In genomic region chr12:46138646-46139045, GRCm38 (mm10) we compare ENCODE assay signal across 15 mouse cellular contexts.
A peak's percentile ranks its signal among the peaks of the same experiment; 100 is the strongest.
DNase-seq lines count a peak whose midpoint lies in the region; ATAC-seq and TF ChIP-seq lines count a peak whose summit lies in the region.
"Had no signal": no experiment of that assay in that cellular context is flagged by ENCODE, and none has a peak within 500 bp of the region (broad histone marks: within the 10 kb centered on the region; RNA-seq: fewer than 3 reads in every experiment).

No protein-coding gene starts in this region.

- DNase-seq in heart, adult 9 months (ENCODE audit: low spot score in 2 of 2), result peak; percentile 40 to 68
- DNase-seq in heart, adult 11 months, result no peak
- peak; percentile 7 for DNase-seq in Patski (ENCODE audit: low read depth, low spot score)
- DNase-seq in heart, postnatal 25 days (ENCODE audit: low spot score), result peak; percentile 7
- DNase-seq in c-Kit-positive CD71-positive TER-119-positive erythroid progenitor cells, embryonic 14.5 days (ENCODE audit: low spot score), result no peak
- no peak for DNase-seq in adrenal gland, postnatal 14 days
- DNase-seq: adrenal gland, postnatal 36 days; cerebellum, adult 8-10 months; kidney, adult 18-20 months; right cerebral cortex, adult 18-20 months had no signal

- no peak for TF ChIP-seq CTCF in Patski (IDR thresholded peaks at IDR 0.05)
- TF ChIP-seq CTCF in embryonic fibroblast, embryonic 13.5 days (IDR thresholded peaks at IDR 0.05; ENCODE audit: borderline replicate concordance, insufficient read depth, low read length), result no peak

- POLR2A ChIA-PET in Patski (lab: Charles Lee), result no interaction called here

- H3K4me1 ChIP-seq in embryonic fibroblast, embryonic 13.5 days (ENCODE audit: control insufficient read depth, insufficient read depth, low read length), result no peaks in the 10 kb centered on the region
- H3K4me1 ChIP-seq: embryonic facial prominence, embryonic 12.5 days; midbrain, embryonic 10.5 days had no signal

- no peaks in the 10 kb centered on the region for H3K27me3 ChIP-seq in Patski
- H3K27me3 ChIP-seq: CH12.LX; embryonic facial prominence, embryonic 12.5 days had no signal

- CTCF ChIA-PET in Patski (lab: Charles Lee), result no interaction called here

- in situ Hi-C loops in Patski (cut with MboI; ENCODE audit: low pct_unique_long_range_greater_than_20kb), result no loop called here

- no peak for ATAC-seq in Patski

- no peak for TF ChIP-seq POLR2A in embryonic fibroblast, embryonic 13.5 days (IDR thresholded peaks at IDR 0.05; ENCODE audit: low read depth, low read length)

- intact Hi-C loops in heart, postnatal 25 days (cut with DNase I), result no loop called here

- peak overlapping the region; percentile 40; the same call in 1 of the 2 replicates for H3K27ac ChIP-seq in embryonic fibroblast, embryonic 13.5 days (ENCODE audit: insufficient read depth, low read length)
- H3K27ac ChIP-seq: embryonic facial prominence, embryonic 12.5 days; layer of hippocampus, adult 2 months; midbrain, embryonic 10.5 days had no signal

- H3K4me3 ChIP-seq in embryonic fibroblast, embryonic 13.5 days (ENCODE audit: insufficient read depth, low read length), result no peak overlapping the region
- H3K4me3 ChIP-seq: embryonic facial prominence, embryonic 12.5 days; layer of hippocampus, adult 2 months; midbrain, embryonic 10.5 days had no signal

Comparison
In these comparisons a context has a peak if more than half of its experiments do, and no peak if none do; other contexts are left out.
1. DNase-seq: peak in heart, adult 9 months (2 of 2), Patski (single experiment) and heart, postnatal 25 days (single experiment); none in heart, adult 11 months (single experiment), c-Kit-positive CD71-positive TER-119-positive erythroid progenitor cells, embryonic 14.5 days (single experiment) and adrenal gland, postnatal 14 days (single experiment).